Mouse (Mus musculus): ENCODE results near the gene Ascl3.

GRCm38 (mm10) chr7:109741703-109742102 lies 10.2 kb upstream of the Ascl3 start:
- TF ChIP-seq EP300 (IDR thresholded peaks at IDR 0.05; ENCODE audit: low read depth in 1 of 2, low read length in 2 of 2) = no peak
- TF ChIP-seq CHD2 (IDR thresholded peaks at IDR 0.05; ENCODE audit: low read length) = no peak
- no peak for TF ChIP-seq POLR2A (IDR thresholded peaks at IDR 0.05; ENCODE audit: control insufficient read depth in 1 of 2, insufficient read depth in 1 of 2, low read depth in 1 of 2, low read length in 2 of 2, poor library complexity in 1 of 2)
- TF ChIP-seq TAL1 (IDR thresholded peaks at IDR 0.05; ENCODE audit: low read length) = no peak
- no peak for TF ChIP-seq RAD21 (IDR thresholded peaks at IDR 0.05; ENCODE audit: low read depth, low read length)
- TF ChIP-seq TCF12 (IDR thresholded peaks at IDR 0.05; ENCODE audit: low read depth, low read length) = no peak
- TF ChIP-seq ETS1 (IDR thresholded peaks at IDR 0.05; ENCODE audit: low read depth, low read length) = no peak
- TF ChIP-seq MXI1 (IDR thresholded peaks at IDR 0.05; ENCODE audit: low read depth, low read length) = no peak

Data from MEL (cell line).